Comparison of ENCODE assay signal across 8 mouse cellular contexts in the genomic region with DNA sequence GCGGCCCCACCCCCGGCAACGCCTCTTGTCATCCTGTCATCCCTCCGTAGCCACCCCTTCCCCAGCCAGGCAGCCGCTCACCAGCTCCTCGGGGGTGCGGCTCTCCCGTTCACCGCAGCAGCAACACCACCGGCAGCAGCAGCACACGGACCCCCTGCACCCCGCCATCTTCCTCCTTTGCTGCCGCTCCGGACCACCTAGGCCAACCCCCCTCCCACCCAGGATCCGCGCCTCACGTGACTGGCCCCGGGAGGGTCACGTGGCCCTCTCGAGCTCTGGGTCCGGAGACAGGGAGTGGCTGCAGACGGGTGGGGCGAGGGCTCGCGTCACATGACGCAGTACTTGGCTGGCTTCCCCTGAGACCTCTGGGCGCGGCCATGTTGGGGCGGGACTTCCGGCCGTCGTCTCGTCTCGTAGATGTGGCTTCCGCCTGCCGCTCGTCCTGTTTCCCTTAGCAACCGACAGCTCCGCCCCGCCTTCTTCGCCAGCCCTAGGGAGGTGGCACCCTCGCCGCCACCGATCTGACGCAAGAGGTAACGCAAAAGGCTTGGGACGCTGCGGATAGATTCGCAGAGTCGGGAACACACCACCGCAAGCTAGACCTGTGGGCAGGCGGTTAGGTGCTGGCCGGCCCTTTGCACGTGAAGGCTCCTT. TPM values are rescaled to one million over a fixed set of nuclear protein-coding genes. Genes with fewer than 3 reads are reported as not detected.
DNase-seq lines count a peak whose midpoint lies in the region; ATAC-seq and TF ChIP-seq lines count a peak whose summit lies in the region.

Gene Clcn6 (minus strand): TSS at position 222 of the 654 bp plus-strand sequence.
Gene Mthfr (plus strand): TSS at position 478 of the 654 bp plus-strand sequence.

- H3K4me1 ChIP-seq in bone marrow macrophage, adult 2 months (ENCODE audit: control insufficient read depth, insufficient read depth, low read length), result peaks cover 23% of the 10 kb centered on the region
- H3K4me1 ChIP-seq in embryonic fibroblast, embryonic 13.5 days (ENCODE audit: control insufficient read depth, insufficient read depth, low read length), result peaks cover 10% of the 10 kb centered on the region
- H3K4me1 ChIP-seq in kidney, embryonic 14.5 days (ENCODE audit: control insufficient read depth, insufficient read depth, low read length), result peaks cover 31% of the 10 kb centered on the region
- H3K4me1 ChIP-seq in limb, embryonic 15.5 days, result peaks cover 43% of the 10 kb centered on the region

- peak within 1 kb of the TSS; percentile 83 for H3K27ac ChIP-seq in bone marrow macrophage, adult 2 months (ENCODE audit: insufficient read depth, low read depth, low read length)
- peak within 1 kb of the TSS; percentile 97 for H3K27ac ChIP-seq in embryonic fibroblast, embryonic 13.5 days (ENCODE audit: insufficient read depth, low read length)
- H3K27ac ChIP-seq in kidney, embryonic 14.5 days (ENCODE audit: low read depth, low read length), result peak within 1 kb of the TSS; percentile 85; the same call in 1 of the 2 replicates
- H3K27ac ChIP-seq in limb, embryonic 15.5 days, result peak within 1 kb of the TSS; percentile 86

- no peaks in the 10 kb centered on the region for H3K9me3 ChIP-seq in kidney, embryonic 14.5 days (ENCODE audit: control insufficient read depth, low read length)
- H3K9me3 ChIP-seq in limb, embryonic 15.5 days, result no peaks in the 10 kb centered on the region

- peak; percentile 100 for DNase-seq in A20 (ENCODE audit: low read depth, low spot score)
- DNase-seq in heart, adult 9 months (ENCODE audit: low spot score in 2 of 2), result peak; percentile 99
- DNase-seq in monocyte, adult 2 months (ENCODE audit: low read depth in 1 of 2, low spot score in 2 of 2), result peak; percentile 98
- peak; percentile 99 to 100 for DNase-seq in spleen, postnatal 36 days (ENCODE audit: low spot score in 2 of 2)

- H3K4me3 ChIP-seq in bone marrow macrophage, adult 2 months (ENCODE audit: insufficient read depth, low read length), result peak within 1 kb of the TSS; percentile 82
- H3K4me3 ChIP-seq in embryonic fibroblast, embryonic 13.5 days (ENCODE audit: insufficient read depth, low read length), result peak within 1 kb of the TSS; percentile 93
- H3K4me3 ChIP-seq in kidney, embryonic 14.5 days (ENCODE audit: low read length), result peak within 1 kb of the TSS; percentile 86
- peak within 1 kb of the TSS; percentile 81 for H3K4me3 ChIP-seq in limb, embryonic 15.5 days

- H3K4me2 ChIP-seq in kidney, embryonic 14.5 days (replicated peaks; ENCODE audit: low read depth, low read length), result peak within 1 kb of the TSS; percentile 90
- H3K4me2 ChIP-seq in limb, embryonic 15.5 days, result peak within 1 kb of the TSS; percentile 85

- under 1% methylated on average over 51 of the region's 54 CpGs for WGBS in kidney, embryonic 14.5 days
- WGBS in limb, embryonic 15.5 days, result under 1% methylated on average over 54 of the region's 54 CpGs

- H3K27me3 ChIP-seq in kidney, embryonic 14.5 days (ENCODE audit: control insufficient read depth, insufficient read depth, low read length), result no peaks in the 10 kb centered on the region
- no peaks in the 10 kb centered on the region for H3K27me3 ChIP-seq in limb, embryonic 15.5 days

- peak; percentile 96 for ATAC-seq in kidney, embryonic 14.5 days (ENCODE audit: low FRiP score, low TSS enrichment)
- peak; percentile 94 for ATAC-seq in limb, embryonic 15.5 days (ENCODE audit: insufficient number of reproducible peaks, low FRiP score, low TSS enrichment, low read depth)

- no peak for TF ChIP-seq CTCF in bone marrow macrophage, adult 2 months (IDR thresholded peaks at IDR 0.05; ENCODE audit: low read depth, low read length)
- TF ChIP-seq CTCF in embryonic fibroblast, embryonic 13.5 days (IDR thresholded peaks at IDR 0.05; ENCODE audit: borderline replicate concordance, insufficient read depth, low read length), result no peak

- peaks cover 17% of the 10 kb centered on the region for H3K36me3 ChIP-seq in kidney, embryonic 14.5 days (ENCODE audit: control insufficient read depth, insufficient read depth, low read length)
- H3K36me3 ChIP-seq in limb, embryonic 15.5 days, result peaks cover 22% of the 10 kb centered on the region; the same call in 1 of the 2 replicates

- H3K9ac ChIP-seq in kidney, embryonic 14.5 days (ENCODE audit: low read depth, low read length), result peak within 1 kb of the TSS; percentile 72
- peak within 1 kb of the TSS; percentile 61 for H3K9ac ChIP-seq in limb, embryonic 15.5 days

- TF ChIP-seq POLR2A in bone marrow macrophage, adult 2 months (IDR thresholded peaks at IDR 0.05; ENCODE audit: borderline replicate concordance, low read depth, low read length), result no peak
- peak; percentile 99 for TF ChIP-seq POLR2A in embryonic fibroblast, embryonic 13.5 days (IDR thresholded peaks at IDR 0.05; ENCODE audit: low read depth, low read length)

RNA-seq across cellular contexts. Expression of gene Clcn6, which starts in this region (rescaled TPM):
- 8.2 and 9.0 TPM in 2 replicates for polyA plus RNA-seq in bone marrow macrophage, adult 2 months (2012; ENCODE audit: insufficient read depth, insufficient read length, missing spikeins)
- 11.8 and 13.2 TPM in 2 replicates for polyA plus RNA-seq in embryonic fibroblast, embryonic 13.5 days (2011; ENCODE audit: insufficient read length, low read depth, missing spikeins)
- 4.0 and 6.0 TPM in 2 replicates for polyA plus RNA-seq in kidney, embryonic 14.5 days (2014; fragmentation: Nextera tagmentation; extraction: Ambion mirVana)
- polyA plus RNA-seq in limb, embryonic 15.5 days (2015; fragmentation: Nextera tagmentation; extraction: Ambion mirVana), result 6.5 and 6.8 TPM in 2 replicates

RNA-seq across cellular contexts. Expression of gene Mthfr, which starts in this region (rescaled TPM):
- polyA plus RNA-seq in bone marrow macrophage, adult 2 months (2012; ENCODE audit: insufficient read depth, insufficient read length, missing spikeins), result 59.0 and 67.2 TPM in 2 replicates
- 39.5 and 45.1 TPM in 2 replicates for polyA plus RNA-seq in embryonic fibroblast, embryonic 13.5 days (2011; ENCODE audit: insufficient read length, low read depth, missing spikeins)
- polyA plus RNA-seq in kidney, embryonic 14.5 days (2014; fragmentation: Nextera tagmentation; extraction: Ambion mirVana), result 11.8 and 19.7 TPM in 2 replicates
- polyA plus RNA-seq in limb, embryonic 15.5 days (2015; fragmentation: Nextera tagmentation; extraction: Ambion mirVana), result 23.0 and 24.7 TPM in 2 replicates

Comparison
In these comparisons a context has a peak if more than half of its experiments do, and no peak if none do; other contexts are left out.
1. Peak in every context shown above with its lines: DNase-seq, ATAC-seq, H3K4me3 ChIP-seq and H3K27ac ChIP-seq.